Comparison of ENCODE assay signal across 25 mouse cellular contexts in genomic region chr11:63138739-63139138, GRCm38 (mm10). TPM values are rescaled to one million over a fixed set of nuclear protein-coding genes. Genes with fewer than 3 reads are reported as not detected.
"Had no signal": no experiment of that assay in that cellular context is flagged by ENCODE, and none has a peak within 500 bp of the region (broad histone marks: within the 10 kb centered on the region; RNA-seq: fewer than 3 reads in every experiment).

No protein-coding gene starts in this region.

- ATAC-seq: hindbrain, embryonic 16.5 days; intestine, embryonic 16.5 days had no signal

- H3K4me1 ChIP-seq: liver, embryonic 15.5 days had no signal

- H3K9ac ChIP-seq: heart, embryonic 12.5 days; hindbrain, embryonic 14.5 days; kidney, embryonic 15.5 days; limb, embryonic 12.5 days; liver, embryonic 13.5 days; liver, embryonic 15.5 days had no signal

- H3K4me3 ChIP-seq: heart, embryonic 10.5 days; heart, embryonic 12.5 days; kidney, embryonic 15.5 days; layer of hippocampus, adult 2 months; left cerebral cortex, adult 2 months; limb, embryonic 10.5 days; limb, embryonic 12.5 days; liver, embryonic 13.5 days; liver, embryonic 15.5 days had no signal

- H3K4me2 ChIP-seq: heart, embryonic 12.5 days; hindbrain, embryonic 14.5 days; kidney, embryonic 15.5 days; limb, embryonic 12.5 days; liver, embryonic 11.5 days; liver, embryonic 13.5 days; liver, embryonic 15.5 days had no signal

- H3K36me3 ChIP-seq: limb, embryonic 10.5 days; liver, embryonic 13.5 days; liver, embryonic 15.5 days had no signal

- H3K27ac ChIP-seq: heart, embryonic 10.5 days; hindbrain, embryonic 14.5 days; kidney, embryonic 15.5 days; kidney, postnatal 0 days; layer of hippocampus, adult 2 months; left cerebral cortex, adult 2 months; limb, embryonic 10.5 days; limb, embryonic 12.5 days; liver, embryonic 13.5 days; liver, embryonic 15.5 days had no signal

- H3K27me3 ChIP-seq: limb, embryonic 12.5 days had no signal

- DNase-seq: gastrocnemius, postnatal 10 days; gastrocnemius, postnatal 25 days; heart, postnatal 10 days; heart, postnatal 36 days; kidney, adult 11 months; kidney, adult 2 months; kidney, adult 9 months; kidney, postnatal 14 days; kidney, postnatal 36 days; liver; liver, embryonic 13.5 days had no signal

- H3K9me3 ChIP-seq: heart, embryonic 10.5 days; heart, embryonic 12.5 days; kidney, embryonic 15.5 days; limb, embryonic 10.5 days; limb, embryonic 12.5 days; liver, embryonic 13.5 days; liver, embryonic 15.5 days had no signal

RNA-seq across cellular contexts. Expression of gene Pmp22, which starts 10.0 kb away (rescaled TPM):
- total RNA-seq: hematopoietic stem cell, adult 5-6 weeks had no signal
